Mouse (Mus musculus) erythroblast, embryonic 14.5 days (primary cell): ENCODE measurements around the gene Dmd.

ENCODE experiments used
- GATA1 ChIP-seq: IDR thresholded peaks from 2 replicates; pipeline ENCODE4 v1.6.1; 2012; ENCODE audit warnings: low read length, inconsistent platforms, mixed read lengths
- TAL1 ChIP-seq: IDR thresholded peaks from 3 replicates; pipeline ENCODE4 v1.6.1; 2012; ENCODE audit warnings: low read length, inconsistent platforms, mixed read lengths

DNA sequence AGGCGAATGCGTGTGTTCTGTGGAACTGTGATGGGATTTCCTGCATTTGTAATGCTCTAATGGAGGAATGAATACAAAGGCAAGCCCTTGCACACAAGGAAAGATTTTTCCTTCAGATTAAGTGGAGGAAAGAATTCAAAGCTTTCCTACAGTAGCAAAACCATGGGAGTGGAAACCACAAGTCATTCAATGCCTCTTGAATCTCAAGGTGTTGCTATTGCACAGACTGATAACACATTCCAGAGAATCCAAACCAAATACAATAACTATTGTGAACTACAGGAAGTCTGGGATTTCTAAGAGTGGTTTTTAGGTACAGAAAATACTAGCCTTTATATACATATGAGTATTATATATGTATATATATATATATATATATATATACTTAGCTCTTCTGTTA, 2258.3 kb downstream of the Dmd start:
- TF ChIP-seq GATA1 (no peak), TAL1 (no peak)
